Mouse (Mus musculus) heart, embryonic 13.5 days (tissue): ENCODE data around the gene Xbp1. TPM values are rescaled to one million over a fixed set of nuclear protein-coding genes. Genes with fewer than 3 reads are reported as not detected.
"Not testable (repeated sequence)": the region's sequence is repeated elsewhere in the genome, so short reads cannot be mapped to it uniquely, and the experiment has no call there.

Experiments used
- ATAC-seq: fragments of 200-750 bp; cut with Nextera tagmentation; 2 replicates; pipeline ENCODE4 v1.8.0; 2017; ENCODE audit warnings: moderate TSS enrichment; ENCODE audit not compliant: insufficient number of reproducible peaks, low FRiP score, low TSS enrichment; ENCODE audit errors: extremely low read depth
- H3K27ac ChIP-seq: fragments of 300-500 bp; sonication (generic); replicated peaks from 2 replicates; pipeline ENCODE4 v1.5.1; 2015; ENCODE audit warnings: moderate library complexity, mild to moderate bottlenecking, inconsistent platforms
- H3K27me3 ChIP-seq: fragments of 300-500 bp; sonication (generic); replicated peaks from 2 replicates; pipeline ENCODE4 v1.6.1; 2015; ENCODE audit warnings: mild to moderate bottlenecking, inconsistent platforms
- H3K36me3 ChIP-seq: fragments of 300-500 bp; sonication (generic); 2 replicates; pipeline ENCODE4 v1.6.1; 2015; ENCODE audit warnings: mild to moderate bottlenecking, inconsistent platforms
- H3K4me1 ChIP-seq: fragments of 300-500 bp; sonication (generic); 2 replicates; pipeline ENCODE4 v1.6.1; 2015; ENCODE audit warnings: inconsistent platforms
- H3K4me2 ChIP-seq: fragments of 300-500 bp; sonication (generic); 2 replicates; pipeline ENCODE4 v1.6.1; 2015; ENCODE audit warnings: inconsistent platforms, mild to moderate bottlenecking, moderate library complexity
- H3K4me3 ChIP-seq: fragments of 300-500 bp; sonication (generic); 2 replicates; pipeline ENCODE4 v1.5.1; 2015; ENCODE audit warnings: moderate library complexity, mild to moderate bottlenecking, inconsistent platforms
- H3K9ac ChIP-seq: fragments of 300-500 bp; sonication (generic); 2 replicates; pipeline ENCODE4 v1.6.1; 2015; ENCODE audit warnings: inconsistent platforms, mild to moderate bottlenecking, moderate library complexity
- H3K9me3 ChIP-seq: fragments of 300-500 bp; sonication (generic); 2 replicates; pipeline ENCODE4 v1.6.1; 2016; ENCODE audit warnings: inconsistent platforms
- WGBS: fragments of 180-500 bp; shearing (Covaris S2); methylation state at CpG from one replicate; pipeline ENCODE4 v1.1.7; 2015; ENCODE audit warnings: mixed read lengths; 5-methylcytosine and 5-hydroxymethylcytosine counted together
- polyA plus RNA-seq: library from polyadenylated mRNA; unstranded; fragments of >200 nt; fragmentation: Nextera tagmentation; extraction: Ambion mirVana; gene quantifications from 2 replicates; pipeline ENCODE4 v1.2.1, GENCODE M21; 2015

Xbp1 gene
- polyA plus RNA-seq = 100 and 115 TPM in 2 replicates

DNA sequence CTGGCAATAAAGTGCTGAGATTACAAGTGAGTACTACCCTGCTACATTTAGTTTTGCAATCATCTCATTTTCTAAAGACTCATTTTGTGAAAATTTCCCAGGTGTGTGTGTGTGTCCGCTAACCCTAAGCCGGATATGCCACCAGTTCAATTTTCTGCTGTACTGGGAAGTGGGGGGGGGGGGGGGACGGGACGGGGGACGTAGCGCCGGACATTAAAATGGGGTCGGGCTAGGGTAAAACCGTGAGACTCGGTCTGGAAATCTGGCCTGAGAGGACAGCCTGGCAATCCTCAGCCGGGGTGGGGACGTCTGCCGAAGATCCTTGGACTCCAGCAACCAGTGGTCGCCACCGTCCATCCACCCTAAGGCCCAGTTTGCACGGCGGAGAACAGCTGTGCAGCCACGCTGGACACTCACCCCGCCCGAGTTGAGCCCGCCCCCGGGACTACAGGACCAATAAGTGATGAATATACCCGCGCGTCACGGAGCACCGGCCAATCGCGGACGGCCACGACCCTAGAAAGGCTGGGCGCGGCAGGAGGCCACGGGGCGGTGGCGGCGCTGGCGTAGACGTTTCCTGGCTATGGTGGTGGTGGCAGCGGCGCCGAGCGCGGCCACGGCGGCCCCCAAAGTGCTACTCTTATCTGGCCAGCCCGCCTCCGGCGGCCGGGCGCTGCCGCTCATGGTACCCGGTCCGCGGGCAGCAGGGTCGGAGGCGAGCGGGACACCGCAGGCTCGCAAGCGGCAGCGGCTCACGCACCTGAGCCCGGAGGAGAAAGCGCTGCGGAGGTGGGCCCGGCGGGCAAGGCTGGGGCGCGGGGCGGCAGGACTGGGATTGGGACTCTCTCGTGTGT, at the start of gene Xbp1:
Gene Xbp1 (plus strand): TSS at position 248 of the 854 bp plus-strand sequence.
- peak; percentile 97 for ATAC-seq
- peak within 1 kb of the TSS; percentile 69 for H3K4me2 ChIP-seq
- no peaks in the 10 kb centered on the region for H3K27me3 ChIP-seq
- H3K36me3 ChIP-seq = peaks cover 35% of the 10 kb centered on the region
- H3K9me3 ChIP-seq = no peaks in the 10 kb centered on the region
- peak within 1 kb of the TSS; percentile 95 for H3K4me3 ChIP-seq
- under 1% methylated on average over 70 of the region's 72 CpGs for WGBS
- peak within 1 kb of the TSS; percentile 95 for H3K27ac ChIP-seq
- peak within 1 kb of the TSS; percentile 95 for H3K9ac ChIP-seq
- H3K4me1 ChIP-seq = peaks cover 30% of the 10 kb centered on the region

DNA sequence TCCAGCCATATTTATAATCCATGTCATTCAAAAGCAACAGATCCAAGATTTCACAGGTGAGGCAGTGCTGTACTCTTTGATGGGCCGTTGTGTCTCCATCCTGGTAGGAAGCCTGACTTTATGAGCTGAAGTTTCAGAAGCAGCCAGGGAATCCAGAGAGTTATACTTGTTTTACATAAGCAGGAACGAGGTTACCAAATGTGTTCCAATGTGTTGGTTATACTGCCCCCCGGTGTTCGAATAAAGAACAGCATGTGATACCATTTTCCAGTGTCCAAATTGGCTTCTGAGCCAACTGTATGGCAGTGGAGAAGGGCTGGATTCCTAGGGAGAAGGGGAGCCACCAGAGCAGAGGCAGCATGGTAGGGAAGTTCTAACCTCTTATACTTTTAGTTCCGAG, 46.3 kb upstream of the Xbp1 start:
- no peaks in the 10 kb centered on the region for H3K36me3 ChIP-seq
- no peak overlapping the region for H3K9ac ChIP-seq
- no peak overlapping the region for H3K27ac ChIP-seq
- ATAC-seq = no peak
- H3K4me1 ChIP-seq = no peaks in the 10 kb centered on the region
- H3K4me3 ChIP-seq = no peak overlapping the region
- no peak overlapping the region for H3K4me2 ChIP-seq
- WGBS = 13% methylated on average over 5 of the region's 5 CpGs
- no peaks in the 10 kb centered on the region for H3K27me3 ChIP-seq
- no peaks in the 10 kb centered on the region for H3K9me3 ChIP-seq

DNA sequence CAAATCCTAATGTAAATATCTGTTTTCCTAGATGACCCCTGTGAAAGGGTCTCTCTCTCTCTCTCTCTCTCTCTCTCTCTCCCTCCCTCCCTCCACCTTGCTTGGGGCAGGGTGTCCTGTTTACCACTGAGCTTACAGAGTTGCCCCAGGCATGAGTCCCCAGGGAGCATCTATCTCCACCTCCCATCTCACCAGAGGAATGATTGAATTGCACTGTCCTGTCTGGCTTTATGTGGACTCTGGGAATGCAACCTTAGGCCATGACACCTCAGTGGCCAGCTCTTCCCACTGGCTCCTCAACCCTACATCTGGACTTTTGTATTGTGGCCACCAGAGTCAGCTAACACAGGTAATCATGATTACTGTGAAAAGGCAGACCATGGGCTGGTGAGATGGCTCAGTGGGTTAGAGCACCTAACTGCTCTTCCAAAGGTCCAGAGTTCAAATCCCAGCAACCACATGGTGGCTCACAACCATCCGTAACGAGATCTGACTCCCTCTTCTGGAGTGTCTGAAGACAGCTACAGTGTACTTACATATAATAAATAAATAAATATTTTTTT, 44.8 kb upstream of the Xbp1 start:
- not testable (repeated sequence) for H3K4me2 ChIP-seq, H3K9ac ChIP-seq, H3K27me3 ChIP-seq, ATAC-seq, H3K4me3 ChIP-seq, H3K27ac ChIP-seq, H3K4me1 ChIP-seq, H3K9me3 ChIP-seq, H3K36me3 ChIP-seq
- WGBS = 89% methylated on average over 2 of the region's 2 CpGs

DNA sequence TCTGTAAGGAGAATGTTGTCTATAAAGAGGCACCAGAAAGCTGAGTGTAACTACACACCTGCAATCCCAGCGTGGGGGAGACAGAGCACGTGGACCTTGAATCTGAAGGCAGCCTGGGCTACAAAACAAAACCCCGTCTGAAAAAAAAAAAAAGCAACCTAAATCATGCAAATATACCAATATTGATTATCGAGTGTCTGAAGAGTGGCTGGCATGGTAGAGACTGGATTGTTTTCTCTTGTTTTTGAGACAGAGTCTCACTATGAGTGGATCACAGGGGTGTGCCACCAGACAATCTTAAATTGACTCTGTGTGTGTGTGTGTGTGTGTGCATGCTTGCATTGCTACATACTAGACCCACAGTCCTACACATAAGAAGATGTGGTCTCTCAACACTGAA, 43.7 kb upstream of the Xbp1 start:
- H3K36me3 ChIP-seq = no peaks in the 10 kb centered on the region
- ATAC-seq = no peak
- WGBS = 81% methylated on average over 4 of the region's 4 CpGs
- no peak overlapping the region for H3K9ac ChIP-seq
- H3K27me3 ChIP-seq = no peaks in the 10 kb centered on the region
- H3K4me2 ChIP-seq = no peak overlapping the region
- no peaks in the 10 kb centered on the region for H3K9me3 ChIP-seq
- no peaks in the 10 kb centered on the region for H3K4me1 ChIP-seq
- H3K4me3 ChIP-seq = no peak overlapping the region
- no peak overlapping the region for H3K27ac ChIP-seq

DNA sequence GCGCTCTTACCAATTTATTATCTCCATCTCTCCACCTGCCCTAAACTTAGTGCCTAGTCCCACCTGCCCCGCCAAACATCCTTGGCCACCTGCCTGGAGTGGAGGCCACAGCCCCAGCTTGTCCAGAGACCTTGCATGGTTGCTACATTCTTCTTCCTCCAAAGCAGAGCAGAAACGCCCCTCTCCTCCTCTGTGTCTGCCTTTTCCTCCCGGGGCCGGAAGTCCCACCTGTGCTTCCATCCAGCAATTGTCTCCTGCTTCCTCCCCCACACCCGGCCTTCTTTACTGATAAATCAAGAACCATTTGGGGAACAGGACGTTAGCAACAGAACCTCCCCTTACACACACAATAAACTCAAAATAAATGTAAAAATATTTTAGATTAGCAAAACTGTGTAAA, 42.3 kb upstream of the Xbp1 start:
- no peak for ATAC-seq
- H3K4me2 ChIP-seq = no peak overlapping the region
- no peak overlapping the region for H3K9ac ChIP-seq
- H3K27ac ChIP-seq = no peak overlapping the region
- H3K4me1 ChIP-seq = no peaks in the 10 kb centered on the region
- WGBS = 69% methylated on average over 7 of the region's 7 CpGs
- no peaks in the 10 kb centered on the region for H3K27me3 ChIP-seq
- no peak overlapping the region for H3K4me3 ChIP-seq
- no peaks in the 10 kb centered on the region for H3K36me3 ChIP-seq
- no peaks in the 10 kb centered on the region for H3K9me3 ChIP-seq

DNA sequence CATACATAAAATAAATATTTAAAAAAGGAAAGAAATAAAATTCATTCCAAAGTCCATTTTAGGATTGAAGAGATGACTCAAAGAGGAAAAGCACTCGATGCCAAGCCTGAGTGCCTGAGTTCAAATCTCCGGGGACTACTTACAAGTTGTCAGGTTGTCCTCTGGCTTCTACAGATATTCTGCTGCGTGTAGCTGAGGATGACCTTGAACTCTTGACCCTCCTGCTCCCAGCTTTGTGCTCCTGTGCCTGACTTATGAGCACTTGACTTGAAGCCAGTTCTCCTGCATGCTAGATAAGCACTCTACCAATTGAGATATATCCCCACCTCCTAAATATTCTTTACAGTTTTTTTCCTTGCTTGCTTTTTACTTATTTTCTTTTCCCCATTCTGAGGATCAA, 41.6 kb upstream of the Xbp1 start:
- WGBS = 70% methylated on average over 3 of the region's 3 CpGs
- Histone ChIP-seq H3K27me3 (no peaks in the 10 kb centered on the region), H3K36me3 (no peaks in the 10 kb centered on the region)

DNA sequence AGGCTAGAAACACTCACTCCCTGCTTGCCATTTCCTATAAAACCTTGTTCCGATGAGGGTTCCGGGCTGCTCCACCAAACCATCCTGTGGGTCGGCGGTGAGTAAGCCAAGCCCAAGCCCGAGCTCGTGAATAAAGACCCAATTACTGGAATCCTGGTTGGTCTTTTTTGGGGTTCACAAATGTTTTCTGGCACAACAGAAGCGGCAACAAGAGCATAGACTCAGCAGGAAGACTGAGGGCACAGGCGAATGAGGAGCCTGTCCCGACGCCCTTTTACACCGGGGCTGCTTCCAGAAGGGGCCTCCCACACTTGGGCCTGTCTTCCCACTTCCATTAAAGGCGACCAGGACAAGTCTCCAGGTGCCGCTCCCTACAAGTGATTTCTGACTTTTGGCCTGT, 37.9 kb upstream of the Xbp1 start:
- H3K27ac ChIP-seq = no peak overlapping the region
- peaks cover 6% of the 10 kb centered on the region; the same call in 1 of the 2 replicates for H3K4me1 ChIP-seq
- H3K36me3 ChIP-seq = no peaks in the 10 kb centered on the region
- no peak overlapping the region for H3K4me2 ChIP-seq
- no peak for ATAC-seq
- 79% methylated on average over 13 of the region's 13 CpGs for WGBS
- H3K4me3 ChIP-seq = no peak overlapping the region
- no peak overlapping the region for H3K9ac ChIP-seq
- no peaks in the 10 kb centered on the region for H3K27me3 ChIP-seq
- no peaks in the 10 kb centered on the region for H3K9me3 ChIP-seq

More for the DNA sequence above, 41.6 kb upstream of the Xbp1 start:
- no peak overlapping the region for H3K9ac ChIP-seq
- H3K4me2 ChIP-seq = no peak overlapping the region
- no peak for ATAC-seq
- no peaks in the 10 kb centered on the region for H3K9me3 ChIP-seq
- no peak overlapping the region for H3K4me3 ChIP-seq
- H3K27ac ChIP-seq = no peak overlapping the region
- H3K4me1 ChIP-seq = no peaks in the 10 kb centered on the region

DNA sequence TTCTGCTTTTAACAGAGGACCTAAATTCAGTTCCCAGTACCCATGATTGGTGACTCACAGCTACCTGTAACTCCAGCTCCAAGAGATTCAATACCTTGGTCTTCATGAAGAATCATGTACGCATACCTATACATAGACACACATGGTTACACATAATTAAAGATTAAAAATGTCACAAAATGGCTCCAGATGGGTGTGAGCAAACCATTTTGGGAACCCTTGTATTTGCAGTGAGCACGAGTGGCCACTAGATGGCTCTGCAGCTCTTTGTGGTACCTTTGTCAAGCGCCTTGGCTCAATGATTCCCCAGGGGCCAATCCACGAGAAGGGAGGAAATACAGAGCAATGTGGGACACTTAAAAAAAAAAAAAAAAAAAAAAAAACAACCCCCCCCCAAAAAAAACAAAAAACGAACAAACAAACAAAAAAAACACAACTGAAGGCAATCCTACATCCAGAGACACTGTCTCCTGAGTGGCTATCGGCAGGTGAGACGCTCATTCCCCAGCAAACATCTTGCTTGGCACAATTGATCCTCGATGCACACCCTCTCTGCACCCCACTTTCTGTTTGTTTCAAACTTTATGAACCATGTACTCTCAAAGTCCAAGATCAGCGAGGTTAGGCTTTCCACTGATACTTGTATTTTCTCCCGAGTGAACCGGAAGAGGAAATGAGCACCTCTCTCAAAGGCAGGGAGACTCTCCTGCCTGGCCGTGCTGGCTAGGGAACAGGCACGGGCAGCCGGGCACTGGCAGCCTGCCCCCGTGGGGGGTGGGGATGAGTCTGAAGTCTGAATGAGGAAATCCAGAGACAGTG, 35.1 kb upstream of the Xbp1 start:
- Histone ChIP-seq H3K36me3 (no peaks in the 10 kb centered on the region), H3K4me2 (peak overlapping the region; percentile 73), H3K27me3 (no peaks in the 10 kb centered on the region), H3K9ac (peak overlapping the region; percentile 77), H3K27ac (peak overlapping the region; percentile 36), H3K4me3 (peak overlapping the region; percentile 50), H3K4me1 (peaks cover 6% of the 10 kb centered on the region; the same call in 1 of the 2 replicates), H3K9me3 (no peaks in the 10 kb centered on the region)
- WGBS = 11% methylated on average over 15 of the region's 15 CpGs
- no peak for ATAC-seq

DNA sequence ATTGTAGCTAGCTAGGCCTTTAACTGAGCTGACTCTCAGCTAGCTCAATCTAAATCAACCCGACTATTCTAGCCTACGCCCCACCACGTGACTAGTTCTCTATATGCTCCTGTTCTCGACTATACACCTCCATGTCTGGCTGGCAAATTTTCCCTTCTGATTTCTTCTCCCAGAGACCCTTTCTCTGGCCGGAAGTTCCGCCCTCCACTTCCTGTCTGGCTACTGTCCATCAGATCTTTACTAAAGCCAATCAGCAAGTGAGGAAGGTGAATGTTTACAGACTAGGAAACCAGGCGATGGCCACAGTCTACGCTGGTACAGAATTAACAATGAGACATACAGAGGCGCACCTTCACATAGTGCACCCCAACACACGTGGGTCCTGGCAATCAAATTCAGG, 31.0 kb upstream of the Xbp1 start:
- H3K27ac ChIP-seq, H3K4me1 ChIP-seq, H3K9me3 ChIP-seq, H3K4me3 ChIP-seq, H3K4me2 ChIP-seq, H3K36me3 ChIP-seq, H3K27me3 ChIP-seq, ATAC-seq, H3K9ac ChIP-seq: not testable (repeated sequence)
- 78% methylated on average over 10 of the region's 10 CpGs for WGBS

DNA sequence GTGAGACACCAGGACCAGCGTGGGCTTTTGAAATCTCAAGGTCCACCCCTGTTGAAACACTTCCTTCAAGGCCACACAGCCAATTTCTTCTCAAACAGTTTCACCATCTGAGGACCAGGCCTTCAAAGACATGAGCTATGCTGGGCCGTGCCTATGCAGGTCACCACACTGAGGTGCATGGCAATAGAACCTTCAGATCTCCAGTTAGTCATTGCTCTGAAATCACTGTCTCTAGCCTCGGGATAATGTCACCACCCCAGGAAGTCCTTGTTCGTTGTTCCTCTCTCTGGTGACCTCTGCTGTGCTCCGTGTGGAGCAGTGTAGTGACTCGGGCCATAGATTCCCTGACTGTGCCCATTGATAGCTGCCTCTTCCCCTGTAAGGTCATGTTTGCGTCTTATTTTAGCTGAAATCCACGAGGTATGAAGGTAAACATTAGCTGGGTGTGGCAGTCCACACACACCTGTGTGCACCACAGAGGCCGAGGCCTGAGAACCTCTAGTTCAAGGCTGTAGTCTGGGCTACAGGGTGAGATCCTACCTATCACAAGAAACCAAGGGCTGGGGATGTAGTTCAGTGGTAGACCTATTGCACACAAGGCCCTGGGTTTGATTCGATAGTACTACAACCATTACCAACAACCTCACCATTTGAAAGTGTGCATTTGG, 29.3 kb upstream of the Xbp1 start:
- ATAC-seq = no peak
- Histone ChIP-seq H3K4me2 (no peak overlapping the region), H3K36me3 (no peaks in the 10 kb centered on the region), H3K9me3 (no peaks in the 10 kb centered on the region), H3K27me3 (no peaks in the 10 kb centered on the region), H3K4me1 (no peaks in the 10 kb centered on the region), H3K4me3 (no peak overlapping the region), H3K9ac (no peak overlapping the region), H3K27ac (no peak overlapping the region)
- WGBS = 72% methylated on average over 10 of the region's 10 CpGs

DNA sequence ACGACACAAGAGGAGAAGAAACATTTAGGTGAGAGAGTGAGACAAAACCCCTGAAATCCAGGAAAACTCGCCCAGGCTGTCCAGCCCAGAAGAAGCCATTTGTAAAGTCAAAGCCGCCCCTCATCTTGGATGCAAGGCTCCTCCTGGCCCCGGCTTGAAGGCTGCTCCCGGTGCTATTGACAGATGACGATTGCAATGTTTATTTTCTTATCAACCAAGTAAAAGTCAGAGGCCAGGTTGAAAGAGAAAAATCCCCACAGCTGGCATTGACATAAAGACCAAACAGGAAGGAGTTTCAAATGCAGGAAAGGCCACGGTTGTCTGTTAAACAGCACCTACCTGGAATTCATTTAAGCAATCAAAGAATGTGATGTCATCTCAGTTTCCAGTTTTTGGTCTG, 28.5 kb upstream of the Xbp1 start:
- Histone ChIP-seq H3K27ac (no peak overlapping the region), H3K4me3 (no peak overlapping the region), H3K9ac (no peak overlapping the region), H3K9me3 (no peaks in the 10 kb centered on the region), H3K4me1 (no peaks in the 10 kb centered on the region), H3K27me3 (no peaks in the 10 kb centered on the region), H3K4me2 (no peak overlapping the region), H3K36me3 (no peaks in the 10 kb centered on the region)
- WGBS = 36% methylated on average over 7 of the region's 7 CpGs
- ATAC-seq = no peak
